Mouse (Mus musculus): ENCODE results near the gene Ckap4.
"Not testable (repeated sequence)": the region's sequence is repeated elsewhere in the genome, so short reads cannot be mapped to it uniquely, and the experiment has no call there.

Ckap4 gene

GRCm38 (mm10) chr10:84549146-84549919, 15.5 kb upstream of the Ckap4 start:
- DNase-seq (ENCODE audit: low read depth, low spot score): no peak

GRCm38 (mm10) chr10:84544841-84545610, 11.2 kb upstream of the Ckap4 start:
- DNase-seq (ENCODE audit: low read depth, low spot score): no peak

- DNase-seq (ENCODE audit: low read depth, low spot score): no peak
Measured at GRCm38 (mm10) chr10:84542802-84543658, 9.2 kb upstream of the Ckap4 start.

- no peak for DNase-seq (ENCODE audit: low read depth, low spot score)
Measured at GRCm38 (mm10) chr10:84539651-84540050, 5.8 kb upstream of the Ckap4 start.

GRCm38 (mm10) chr10:84535859-84536258, 2.0 kb upstream of the Ckap4 start:
- DNase-seq (ENCODE audit: low read depth, low spot score): no peak

GRCm38 (mm10) chr10:84535458-84535857, 1.6 kb upstream of the Ckap4 start:
- no peak for DNase-seq (ENCODE audit: low read depth, low spot score)

- no peak for DNase-seq (ENCODE audit: low read depth, low spot score)
Measured at GRCm38 (mm10) chr10:84532911-84533882, 665 bp downstream of the Ckap4 start.

GRCm38 (mm10) chr10:84532191-84532889, 1.5 kb downstream of the Ckap4 start:
- DNase-seq (ENCODE audit: low read depth, low spot score): no peak

GRCm38 (mm10) chr10:84531576-84531975, 2.3 kb downstream of the Ckap4 start:
- DNase-seq (ENCODE audit: low read depth, low spot score): no peak

- no peak for DNase-seq (ENCODE audit: low read depth, low spot score)
Measured at GRCm38 (mm10) chr10:84530388-84530787, 3.5 kb downstream of the Ckap4 start.

- DNase-seq (ENCODE audit: low read depth, low spot score): no peak
Measured at GRCm38 (mm10) chr10:84527631-84528030, 6.2 kb downstream of the Ckap4 start.

GRCm38 (mm10) chr10:84527070-84527469, 6.8 kb downstream of the Ckap4 start:
- no peak for DNase-seq (ENCODE audit: low read depth, low spot score)

GRCm38 (mm10) chr10:84526488-84526887, 7.4 kb downstream of the Ckap4 start:
- no peak for DNase-seq (ENCODE audit: low read depth, low spot score)

GRCm38 (mm10) chr10:84523682-84524081, 10.2 kb downstream of the Ckap4 start:
- DNase-seq (ENCODE audit: low read depth, low spot score): no peak

GRCm38 (mm10) chr10:84516414-84516927, 17.4 kb downstream of the Ckap4 start:
- DNase-seq (ENCODE audit: low read depth, low spot score): no peak

GRCm38 (mm10) chr10:84515980-84516379, 17.9 kb downstream of the Ckap4 start:
- DNase-seq (ENCODE audit: low read depth, low spot score): not testable (repeated sequence)

GRCm38 (mm10) chr10:84515512-84515950, 18.3 kb downstream of the Ckap4 start:
- DNase-seq (ENCODE audit: low read depth, low spot score): peak; percentile 88

- peak; percentile 53 for DNase-seq (ENCODE audit: low read depth, low spot score)
Measured at GRCm38 (mm10) chr10:84514038-84514578, 19.8 kb downstream of the Ckap4 start.

- DNase-seq (ENCODE audit: low read depth, low spot score): no peak
Measured at GRCm38 (mm10) chr10:84512766-84513165, 21.1 kb downstream of the Ckap4 start.

- DNase-seq (ENCODE audit: low read depth, low spot score): no peak
Measured at GRCm38 (mm10) chr10:84508603-84509002, 25.3 kb downstream of the Ckap4 start.

Measured in forelimb bud, embryonic 11.5 days (tissue).